Mouse (Mus musculus) cerebellum, adult 11 months (tissue): Measurements from ENCODE around the gene Rps10.

Source experiments
- DNase-seq: peaks from one replicate; pipeline ENCODE4 v3.0.0; 2022

The Rps10 gene

GRCm38 (mm10) chr17:27636132-27637020, at the start of gene Rps10:
Rps10 (minus strand) TSS chr17:27636669.
- no peak for DNase-seq

DNA sequence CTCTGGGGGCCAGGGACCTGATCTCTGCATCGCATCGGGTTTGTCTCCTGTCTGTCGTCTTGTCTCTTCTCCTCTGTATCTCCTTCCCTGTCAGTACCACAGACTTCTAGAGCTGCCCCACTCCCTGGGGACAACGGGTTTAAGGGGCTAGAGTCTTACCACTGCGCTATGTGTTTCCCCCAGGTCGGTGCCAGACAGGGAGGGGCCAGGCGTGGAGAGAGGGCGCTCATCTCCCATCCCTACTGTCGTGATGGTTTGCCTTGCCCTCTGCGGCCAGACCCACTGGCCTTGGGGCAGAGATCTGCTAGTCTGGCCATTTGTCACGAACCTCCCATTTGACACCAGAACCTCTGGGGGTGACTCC, 49.1 kb upstream of the Rps10 start:
- no peak for DNase-seq

GRCm38 (mm10) chr17:27684886-27685549, 48.5 kb upstream of the Rps10 start:
- DNase-seq: peak; percentile 72

DNA sequence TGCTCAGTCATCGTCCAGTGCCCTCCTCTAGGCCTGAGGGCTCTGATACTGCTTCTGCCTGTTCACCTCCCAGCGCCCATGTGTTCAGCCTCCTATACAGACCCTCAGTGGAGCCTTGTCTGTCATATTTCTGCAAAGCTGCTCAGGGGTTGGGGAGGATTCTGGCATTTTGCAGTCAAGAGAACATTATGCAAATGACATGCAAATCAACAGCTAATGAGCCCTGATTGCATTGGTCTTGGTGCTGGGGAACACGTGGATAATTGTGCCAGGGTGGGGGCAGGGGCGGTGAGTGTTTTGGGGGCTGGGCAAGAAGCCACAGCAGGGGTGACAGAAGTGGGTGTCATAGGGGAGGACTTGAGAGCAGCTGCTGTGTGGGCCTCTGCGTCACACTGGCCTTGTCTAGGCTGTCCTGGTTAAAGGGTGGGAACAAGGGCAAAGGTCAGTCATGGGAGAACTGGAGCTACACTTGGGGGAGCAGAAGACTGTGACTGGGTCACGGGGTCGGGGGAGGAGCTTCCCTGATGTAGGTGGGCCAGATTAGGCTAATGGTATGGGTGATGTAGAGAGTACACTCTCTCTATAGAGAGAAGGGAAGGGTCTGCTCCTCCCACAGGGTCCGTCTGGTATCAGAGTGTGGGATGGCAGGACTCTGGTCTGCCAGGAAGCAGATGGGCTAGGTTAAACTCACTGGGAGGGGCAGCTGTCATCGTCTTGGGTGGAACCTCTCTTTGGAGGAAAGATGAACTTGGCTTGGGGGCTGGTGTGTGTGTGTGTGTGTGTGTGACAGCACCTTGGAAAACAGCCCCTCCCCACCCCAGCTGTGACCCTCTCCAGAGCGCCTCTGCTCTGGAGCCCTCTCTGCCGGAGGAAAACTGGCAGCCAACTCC, 42.7 kb upstream of the Rps10 start:
- no peak for DNase-seq

- no peak for DNase-seq
Observed at GRCm38 (mm10) chr17:27677756-27678155, 41.3 kb upstream of the Rps10 start.

- no peak for DNase-seq
Observed at GRCm38 (mm10) chr17:27676270-27676669, 39.8 kb upstream of the Rps10 start.

DNA sequence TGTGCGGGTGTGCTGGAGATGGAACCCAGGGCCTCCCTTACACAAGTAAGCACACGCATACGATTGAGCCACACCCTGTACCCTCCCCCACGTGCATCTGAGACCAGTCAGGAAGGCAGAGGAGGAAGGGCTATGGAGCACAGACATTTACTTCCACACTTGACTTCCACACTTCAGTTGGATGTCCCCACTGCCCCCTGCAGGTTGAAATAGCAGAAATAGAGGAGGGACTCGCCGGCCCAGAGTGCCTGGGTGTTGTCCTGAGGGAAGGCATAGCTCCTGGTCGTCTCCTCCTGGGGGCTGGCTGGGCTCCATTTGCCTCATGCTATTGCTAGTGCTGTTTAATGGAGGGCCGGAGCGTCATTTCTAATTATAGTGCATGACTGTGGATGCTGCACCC, 39.0 kb upstream of the Rps10 start:
- DNase-seq: no peak

GRCm38 (mm10) chr17:27673945-27674344, 37.5 kb upstream of the Rps10 start:
- DNase-seq: no peak

GRCm38 (mm10) chr17:27671720-27672119, 35.3 kb upstream of the Rps10 start:
- DNase-seq: no peak

DNA sequence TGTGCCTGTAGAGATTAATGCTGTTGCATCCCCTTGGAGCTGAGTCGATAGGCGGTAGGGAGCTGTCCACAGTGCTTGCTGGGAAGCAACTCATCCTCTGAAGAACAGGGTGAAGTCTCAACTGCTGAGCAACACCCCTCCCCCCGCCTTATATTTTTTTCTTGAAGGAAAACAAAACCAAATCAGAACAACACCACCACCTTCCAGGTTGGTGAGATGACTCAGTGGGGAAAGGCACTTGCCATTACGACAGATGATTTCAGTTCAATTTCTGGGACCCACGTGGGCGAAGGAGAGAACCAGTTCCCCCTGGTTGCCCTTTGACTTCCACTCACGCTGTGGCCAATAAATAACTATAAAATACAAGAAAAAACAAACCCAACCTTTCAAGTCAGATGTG, 22.3 kb upstream of the Rps10 start:
- no peak for DNase-seq

GRCm38 (mm10) chr17:27657123-27657522, 20.7 kb upstream of the Rps10 start:
- peak; percentile 76 for DNase-seq

- DNase-seq: no peak
Observed at GRCm38 (mm10) chr17:27656414-27656813, 19.9 kb upstream of the Rps10 start.

DNA sequence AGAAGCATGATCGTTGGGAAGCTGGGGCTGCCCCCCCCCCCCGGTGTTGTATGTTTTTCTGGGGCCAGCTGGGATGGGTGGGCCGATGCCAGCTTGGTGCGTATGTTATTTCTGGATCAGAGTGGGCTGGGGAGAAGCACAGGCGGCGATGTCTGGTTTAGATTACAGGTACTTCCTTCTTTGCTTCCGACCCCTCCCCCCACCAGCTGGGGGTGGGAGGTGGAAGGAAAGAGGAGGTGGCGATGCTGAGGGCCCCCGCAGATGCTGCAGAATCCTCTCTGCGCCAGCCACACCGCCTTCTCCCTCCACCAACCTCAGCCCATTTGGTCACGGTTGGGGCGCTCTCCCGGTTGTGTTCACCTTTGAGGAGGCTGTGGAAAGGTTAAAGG, 19.5 kb upstream of the Rps10 start:
- peak; percentile 70 for DNase-seq

DNA sequence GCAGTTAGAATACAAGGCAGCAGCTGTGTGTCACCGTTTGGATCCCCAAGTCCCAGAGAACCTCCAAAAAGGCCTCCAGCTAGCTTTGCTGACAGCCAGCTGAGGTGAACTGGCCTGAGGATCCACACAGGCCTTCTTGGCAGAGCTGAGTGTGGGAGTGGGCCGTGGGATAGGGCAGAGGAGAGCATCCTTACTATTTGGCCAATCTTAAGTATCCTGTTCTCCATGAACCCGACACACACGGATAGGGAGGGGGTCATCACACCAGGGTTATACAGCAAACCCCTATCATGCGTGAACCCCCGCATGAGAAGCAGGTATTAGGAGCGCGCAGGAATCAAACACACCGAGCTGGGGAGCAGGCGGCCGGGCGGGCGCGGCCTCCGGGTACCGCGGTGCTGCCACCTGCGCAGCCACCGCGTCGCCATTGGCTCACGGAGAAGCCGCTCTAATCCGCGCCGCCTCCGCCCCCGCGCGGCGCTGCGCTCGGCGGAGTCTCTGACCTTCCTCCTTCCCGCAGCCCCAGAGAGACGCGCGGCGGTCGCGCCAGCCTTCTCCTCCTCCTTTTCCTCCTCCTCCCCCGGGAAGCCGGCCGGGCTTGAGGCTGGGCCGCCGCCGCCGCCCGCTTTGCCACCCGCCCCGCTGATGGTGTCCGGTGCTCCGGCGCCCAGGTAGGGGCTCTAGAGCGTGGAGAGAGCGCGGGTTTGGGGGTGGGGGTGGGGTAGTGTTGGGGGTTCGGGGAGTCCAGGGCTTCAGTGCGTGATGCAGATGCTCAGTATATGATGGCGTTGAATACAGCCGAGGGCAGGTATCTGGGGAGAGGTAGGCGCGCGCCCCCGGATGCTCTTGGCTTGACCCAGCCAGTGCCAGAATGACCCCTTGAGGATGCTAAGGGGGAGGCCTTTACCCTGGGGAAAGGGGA, 18.9 kb upstream of the Rps10 start, which contains the start of gene Pacsin1:
Pacsin1 (plus strand) TSS at position 421 of the 922 bp plus-strand sequence.
- DNase-seq: peak; percentile 89

DNA sequence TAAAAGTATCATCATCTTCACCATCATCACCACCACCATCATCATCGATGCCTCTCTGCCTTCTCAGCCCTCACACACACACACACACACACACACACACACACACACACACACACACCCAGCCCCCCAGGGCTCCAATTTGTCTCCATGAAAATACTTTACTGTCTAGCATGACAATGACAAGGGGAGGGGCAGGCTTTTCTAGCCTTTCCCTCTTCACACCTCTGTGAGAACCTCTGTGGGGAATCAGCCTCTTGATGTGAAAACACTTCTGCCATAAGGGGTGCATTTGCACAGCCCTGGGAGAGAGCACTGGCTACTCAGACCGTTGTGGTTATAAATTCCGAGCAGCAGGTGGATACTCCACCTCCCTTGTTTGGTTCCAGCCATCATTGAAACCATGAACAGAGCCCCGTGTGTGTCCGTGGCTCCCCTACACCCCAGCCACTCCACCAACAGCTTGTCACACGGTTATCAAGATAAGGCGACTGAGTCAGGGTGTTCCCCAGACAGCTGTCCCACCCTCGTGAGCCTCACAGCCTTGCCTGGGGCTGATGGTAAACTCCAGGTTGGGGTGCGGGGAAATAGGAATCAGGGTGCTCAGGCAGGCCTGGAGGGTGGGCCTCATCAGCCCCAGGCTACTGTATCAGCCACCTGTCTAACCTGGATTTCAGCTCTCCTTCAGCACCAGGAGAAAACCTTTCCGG, 16.9 kb upstream of the Rps10 start:
- no peak for DNase-seq

DNA sequence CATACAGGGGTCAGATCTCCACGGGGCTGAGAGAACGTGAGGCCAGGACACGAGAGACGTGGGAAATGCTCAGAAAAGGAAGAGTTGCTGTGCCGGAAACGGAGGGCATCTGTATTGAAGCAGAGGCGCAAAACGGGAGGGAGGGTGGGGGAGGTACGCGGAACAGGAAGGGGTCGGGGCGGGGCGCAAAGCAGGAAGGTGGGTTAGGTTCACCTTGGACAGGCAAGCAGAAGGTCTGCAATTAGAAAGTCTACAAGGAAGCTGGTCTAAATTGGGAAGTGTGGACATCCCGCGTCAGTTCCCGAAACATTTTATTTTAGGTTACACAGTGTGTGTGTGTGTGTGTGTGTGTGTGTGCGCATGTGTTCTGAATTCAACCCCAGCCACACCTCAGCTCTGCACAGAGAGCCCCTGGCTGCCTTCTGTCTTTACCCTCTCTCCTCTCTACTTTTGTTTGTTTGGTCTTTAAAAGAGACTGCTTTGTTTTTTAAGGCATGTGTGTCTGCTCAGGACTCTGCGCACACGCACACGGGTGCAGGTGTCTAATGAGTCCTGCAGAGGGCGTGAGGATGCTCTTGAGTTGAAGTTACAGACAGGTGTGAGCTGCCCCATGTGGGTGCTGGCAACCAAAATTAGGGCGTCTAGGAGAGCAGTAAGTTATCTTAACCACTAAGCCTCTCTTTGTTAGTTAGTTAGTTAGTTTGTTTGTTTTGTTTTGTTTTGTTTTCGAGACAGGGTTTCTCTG, 15.7 kb upstream of the Rps10 start:
- DNase-seq: no peak

DNA sequence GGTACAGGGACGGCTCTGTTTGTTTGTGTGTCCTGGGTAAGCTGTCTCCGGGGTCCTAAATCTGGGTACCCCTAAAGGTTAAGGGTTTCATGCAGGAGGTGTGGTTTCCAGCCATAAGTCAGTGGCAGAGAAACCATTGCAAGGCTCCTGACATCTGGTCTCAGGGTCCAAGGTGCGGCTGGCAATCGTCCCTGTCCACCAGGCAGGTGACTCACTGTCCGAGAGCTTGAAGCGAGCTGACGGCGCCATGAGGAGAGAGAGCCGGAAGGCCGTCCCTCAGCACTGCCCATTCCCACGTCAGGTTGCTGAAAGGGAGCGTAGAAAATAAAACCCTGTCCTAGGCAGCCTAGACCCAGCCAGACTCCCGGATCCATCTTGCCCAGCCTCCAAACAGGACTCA, 14.1 kb upstream of the Rps10 start:
- no peak for DNase-seq

- peak; percentile 80 for DNase-seq
Observed at GRCm38 (mm10) chr17:27650160-27650559, 13.7 kb upstream of the Rps10 start.

DNA sequence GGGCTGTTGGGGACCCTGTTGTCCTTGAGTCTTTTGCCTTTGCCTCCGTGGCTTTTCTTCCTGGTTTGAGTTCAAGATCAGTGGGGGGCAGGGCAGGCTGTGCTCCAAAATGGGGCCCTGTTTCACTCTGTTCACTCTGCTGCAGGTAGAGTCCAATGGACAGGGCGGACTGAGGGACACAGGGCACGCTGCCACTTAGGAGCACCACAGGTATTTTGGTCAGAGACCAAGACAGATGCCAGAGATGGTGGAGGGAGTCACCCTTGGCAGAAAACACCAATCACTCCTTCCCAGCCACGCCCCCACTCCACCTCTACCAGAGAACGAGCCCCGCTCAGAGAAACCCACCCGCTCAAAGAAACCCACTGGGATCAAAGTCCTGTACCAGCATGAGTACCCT, 9.3 kb upstream of the Rps10 start:
- no peak for DNase-seq

DNA sequence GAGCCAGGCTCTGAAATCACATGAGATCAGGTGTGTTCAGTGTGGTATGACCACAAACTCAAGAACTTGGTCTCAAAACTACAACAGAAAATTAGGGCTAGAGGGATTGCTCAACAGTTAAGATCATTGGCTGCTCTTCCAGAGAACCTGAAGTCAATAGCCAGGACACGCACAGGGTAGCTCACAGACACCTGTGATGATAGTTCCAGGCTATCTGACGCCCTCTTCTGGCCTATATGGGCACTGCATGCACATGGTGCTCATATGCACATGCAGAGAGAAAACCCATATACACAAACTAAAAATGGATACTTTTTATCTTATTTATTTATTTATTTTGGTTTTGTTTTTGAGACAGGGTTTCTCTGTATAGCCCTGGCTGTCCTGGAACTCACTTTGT, 8.1 kb upstream of the Rps10 start:
- DNase-seq: no peak

- DNase-seq: no peak
Observed at GRCm38 (mm10) chr17:27643756-27644155, 7.3 kb upstream of the Rps10 start.
